Mouse (Mus musculus) cerebellum, adult 9-10 months (tissue): ENCODE results near the gene Ms4a13.
"Not testable (repeated sequence)": the region's sequence is repeated elsewhere in the genome, so short reads cannot be mapped to it uniquely, and the experiment has no call there.

Experiments used
- DNase-seq: peaks from one replicate; pipeline ENCODE4 v3.0.0; 2022

The Ms4a13 gene

GRCm38 (mm10) chr19:11196546-11196945 is at the start of gene Ms4a13:
Ms4a13 (minus strand) TSS chr19:11196737.
- no peak for DNase-seq

- DNase-seq, result no peak
These were observed 47.7 kb upstream of the Ms4a13 start for GRCm38 (mm10) chr19:11244230-11244629.

- no peak for DNase-seq
These were observed 46.0 kb upstream of the Ms4a13 start for GRCm38 (mm10) chr19:11242560-11242959.

- DNase-seq, result no peak
These were observed 39.3 kb upstream of the Ms4a13 start for GRCm38 (mm10) chr19:11235820-11236219.

- DNase-seq, result no peak
These were observed 38.6 kb upstream of the Ms4a13 start for GRCm38 (mm10) chr19:11234921-11235735.

GRCm38 (mm10) chr19:11234244-11234643 is 37.7 kb upstream of the Ms4a13 start:
- no peak for DNase-seq

- DNase-seq, result no peak
These were observed 35.8 kb upstream of the Ms4a13 start, which contains the start of gene Ms4a12 for GRCm38 (mm10) chr19:11232348-11232747. Ms4a12 (minus strand) TSS chr19:11232448.

GRCm38 (mm10) chr19:11192552-11192951 is 4.0 kb downstream of the Ms4a13 start:
- DNase-seq, result no peak

- no peak for DNase-seq
These were observed 12.4 kb downstream of the Ms4a13 start for GRCm38 (mm10) chr19:11184121-11184520.

- no peak for DNase-seq
These were observed 19.1 kb downstream of the Ms4a13 start for GRCm38 (mm10) chr19:11177464-11177863.

GRCm38 (mm10) chr19:11165172-11165571 is 31.4 kb downstream of the Ms4a13 start, which contains the start of gene 1700025F22Rik:
1700025F22Rik (minus strand) TSS chr19:11165320.
- DNase-seq, result no peak

- not testable (repeated sequence) for DNase-seq
These were observed 38.6 kb downstream of the Ms4a13 start for GRCm38 (mm10) chr19:11157890-11158289.

GRCm38 (mm10) chr19:11135336-11135735 is 61.2 kb downstream of the Ms4a13 start:
- no peak for DNase-seq

- DNase-seq, result no peak
These were observed 61.7 kb downstream of the Ms4a13 start for GRCm38 (mm10) chr19:11134852-11135251.

GRCm38 (mm10) chr19:11130776-11131175 is 65.8 kb downstream of the Ms4a13 start, which contains the start of gene 1700017D01Rik:
1700017D01Rik (minus strand) TSS chr19:11130876.
- DNase-seq, result not testable (repeated sequence)

- no peak for DNase-seq
These were observed 66.8 kb downstream of the Ms4a13 start for GRCm38 (mm10) chr19:11129702-11130101.

GRCm38 (mm10) chr19:11121016-11121420 is 75.5 kb downstream of the Ms4a13 start:
- DNase-seq, result peak; percentile 20
